Mouse (Mus musculus) embryonic fibroblast, embryonic 13.5 days (primary cell): ENCODE results near the gene Zswim8. TPM values are rescaled to one million over a fixed set of nuclear protein-coding genes. Genes with fewer than 3 reads are reported as not detected.
A peak's percentile ranks its signal among the peaks of the same experiment; 100 is the strongest.
"Not testable (repeated sequence)": the region's sequence is repeated elsewhere in the genome, so short reads cannot be mapped to it uniquely, and the experiment has no call there.

ENCODE experiments used
- H3K27ac ChIP-seq: 2 replicates; pipeline ENCODE4 v1.5.1; 2012; ENCODE audit warnings: low read length, control low read depth, inconsistent platforms; ENCODE audit not compliant: insufficient read depth
- H3K4me1 ChIP-seq: 2 replicates; pipeline ENCODE4 v1.6.1; 2011; ENCODE audit warnings: low read length; ENCODE audit not compliant: control insufficient read depth, insufficient read depth
- H3K4me3 ChIP-seq: 2 replicates; pipeline ENCODE4 v1.5.1; 2011; ENCODE audit warnings: mild to moderate bottlenecking, control low read depth, low read length; ENCODE audit not compliant: insufficient read depth
- CTCF ChIP-seq: IDR thresholded peaks from 2 replicates; pipeline ENCODE4 v1.5.1; 2011; ENCODE audit warnings: mild to moderate bottlenecking, control low read depth, low read length, moderate library complexity, borderline replicate concordance; ENCODE audit not compliant: insufficient read depth
- POLR2A ChIP-seq: IDR thresholded peaks from 2 replicates; pipeline ENCODE4 v1.6.1; 2011; ENCODE audit warnings: low read depth, mild to moderate bottlenecking, control low read depth, low read length, moderate library complexity
- polyA plus RNA-seq: library from polyadenylated mRNA; stranded (reverse); fragments of >200 nt; gene quantifications from 2 replicates; pipeline ENCODE4 v1.2.4, GENCODE M21; 2011; ENCODE audit warnings: low read depth; ENCODE audit not compliant: missing spikeins, insufficient read length

Zswim8 gene
- polyA plus RNA-seq, 1 experiment = 125 TPM

GRCm38 (mm10) chr14:20702096-20702740 lies 5.1 kb upstream of the Zswim8 start:
- TF ChIP-seq CTCF (no peak), POLR2A (no peak)
- Histone ChIP-seq H3K4me3 (peak overlapping the region; percentile 77), H3K4me1 (peaks cover 6% of the 10 kb centered on the region), H3K27ac (peak overlapping the region; percentile 92)

- TF ChIP-seq CTCF = no peak
- TF ChIP-seq POLR2A = peak; percentile 74
- peak within 1 kb of the TSS; percentile 92 for H3K27ac ChIP-seq
- H3K4me3 ChIP-seq = peak within 1 kb of the TSS; percentile 77
- peaks cover 6% of the 10 kb centered on the region for H3K4me1 ChIP-seq
These were observed 4.5 kb upstream of the Zswim8 start, which contains the start of gene Chchd1 for GRCm38 (mm10) chr14:20702741-20703381. Gene Chchd1, plus strand, starts transcription at chr14:20703006.

- not testable (repeated sequence) for H3K4me1 ChIP-seq, H3K27ac ChIP-seq
- H3K4me3 ChIP-seq = peak overlapping the region; percentile 77
These were observed 3.9 kb upstream of the Zswim8 start for GRCm38 (mm10) chr14:20703461-20703860.

DNA sequence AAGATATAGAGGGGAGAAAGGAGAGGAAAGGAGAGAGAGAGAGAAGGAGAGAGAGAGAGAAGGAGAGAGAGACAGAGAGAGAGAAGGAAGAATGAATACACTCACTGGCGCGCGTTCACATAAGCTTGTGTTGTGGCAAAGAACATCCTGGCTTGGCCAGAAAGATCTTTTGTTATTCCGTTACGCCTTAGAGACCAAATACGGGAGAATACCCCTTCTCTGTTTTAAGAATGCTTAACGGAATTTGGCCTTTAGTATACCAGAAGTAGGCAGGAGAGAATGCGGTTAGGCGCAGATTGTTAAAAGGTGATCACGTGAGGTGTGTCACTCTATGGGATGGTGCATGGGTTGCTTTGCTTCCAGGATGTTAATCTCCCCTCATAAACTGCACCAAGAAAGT lies 887 bp downstream of the Zswim8 start:
- H3K27ac ChIP-seq = peak overlapping the region; percentile 54
- H3K4me1 ChIP-seq = no peaks in the 10 kb centered on the region
- peak overlapping the region; percentile 100 for H3K4me3 ChIP-seq
- TF ChIP-seq POLR2A (0 out of 2 replicates have a peak, but pooled peaks have one; percentile 14), CTCF (no peak)

DNA sequence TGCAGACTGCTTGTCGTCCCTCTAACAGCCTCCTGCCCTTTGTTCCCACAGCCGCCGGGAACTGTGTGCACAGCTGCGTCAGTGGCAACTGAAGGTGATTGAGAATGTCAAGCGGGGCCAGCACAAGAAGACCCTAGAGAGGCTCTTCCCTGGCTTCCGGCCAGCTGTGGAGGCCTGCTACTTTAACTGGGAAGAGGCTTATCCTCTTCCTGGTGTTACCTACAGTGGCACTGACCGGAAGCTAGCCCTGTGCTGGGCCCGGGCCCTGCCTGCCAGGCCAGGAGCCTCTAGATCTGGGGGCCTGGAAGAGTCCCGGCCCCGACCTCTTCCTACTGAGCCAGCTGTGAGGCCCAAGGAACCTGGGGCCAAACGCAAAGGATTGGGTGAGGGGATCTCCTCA lies 6.5 kb downstream of the Zswim8 start:
- TF ChIP-seq POLR2A = no peak
- TF ChIP-seq CTCF = no peak
- H3K4me3 ChIP-seq = no peak overlapping the region
- H3K27ac ChIP-seq = no peak overlapping the region
- H3K4me1 ChIP-seq = no peaks in the 10 kb centered on the region

DNA sequence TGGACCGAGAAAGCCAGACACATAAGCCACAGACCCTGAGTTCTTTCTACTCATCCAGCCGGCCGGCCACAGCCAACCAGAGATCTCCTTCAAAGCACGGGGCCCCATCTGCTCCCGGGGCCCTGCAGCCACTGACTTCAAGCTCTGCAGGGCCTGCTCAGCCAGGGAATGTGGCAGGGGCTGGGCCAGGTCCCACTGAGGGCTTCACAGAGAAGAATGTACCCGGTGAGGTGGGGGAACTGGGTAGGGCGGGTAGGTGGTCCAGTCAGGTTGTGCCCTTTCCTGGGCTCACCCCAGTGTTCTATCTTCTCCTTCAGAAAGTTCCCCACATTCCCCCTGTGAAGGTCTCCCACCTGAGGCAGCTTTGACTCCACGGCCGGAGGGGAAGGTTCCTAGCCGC lies 11.1 kb downstream of the Zswim8 start:
- Histone ChIP-seq H3K4me1 (no peaks in the 10 kb centered on the region), H3K4me3 (no peak overlapping the region), H3K27ac (no peak overlapping the region)
- TF ChIP-seq POLR2A (no peak), CTCF (no peak)

GRCm38 (mm10) chr14:20719767-20720166 lies 12.4 kb downstream of the Zswim8 start:
- Histone ChIP-seq H3K4me1 (no peaks in the 10 kb centered on the region), H3K4me3 (no peak overlapping the region), H3K27ac (no peak overlapping the region)
- TF ChIP-seq POLR2A = no peak

GRCm38 (mm10) chr14:20721371-20721770 lies 14.0 kb downstream of the Zswim8 start:
- H3K4me3 ChIP-seq = no peak overlapping the region
- no peak for TF ChIP-seq POLR2A
- TF ChIP-seq CTCF = no peak
- H3K27ac ChIP-seq = no peak overlapping the region
- H3K4me1 ChIP-seq = no peaks in the 10 kb centered on the region

- no peak for TF ChIP-seq POLR2A
- no peak for TF ChIP-seq CTCF
- H3K4me3 ChIP-seq = no peak overlapping the region
- no peak overlapping the region for H3K27ac ChIP-seq
- H3K4me1 ChIP-seq = no peaks in the 10 kb centered on the region
These were observed 15.7 kb downstream of the Zswim8 start for GRCm38 (mm10) chr14:20723006-20723405.

DNA sequence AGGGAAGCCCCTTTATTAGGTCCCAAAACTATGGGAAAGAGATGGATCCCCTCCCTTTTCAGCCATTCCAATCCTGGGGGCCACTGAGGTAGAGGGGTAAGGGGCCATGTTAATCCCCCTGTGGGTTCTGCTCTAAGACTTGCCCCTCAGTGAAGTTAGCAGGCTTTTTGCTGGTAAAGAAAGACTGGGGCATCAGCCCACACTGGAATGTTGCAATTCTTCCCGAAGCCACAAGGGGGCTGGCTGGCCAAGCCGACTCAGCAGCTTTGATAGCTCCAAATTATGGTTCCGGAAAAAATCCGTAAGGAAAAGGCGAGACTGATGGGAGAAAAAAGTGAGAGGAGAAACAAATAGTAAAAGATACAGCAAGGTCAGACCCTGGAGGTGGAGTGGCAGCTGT lies 16.7 kb downstream of the Zswim8 start:
- no peak overlapping the region for H3K4me3 ChIP-seq
- TF ChIP-seq POLR2A (no peak), CTCF (peak; percentile 45; the same call in 1 of the 2 replicates)
- no peak overlapping the region for H3K27ac ChIP-seq
- H3K4me1 ChIP-seq = no peaks in the 10 kb centered on the region
